Mouse (Mus musculus): ENCODE data around the gene Spi1. TPM values are rescaled to one million over a fixed set of nuclear protein-coding genes. Genes with fewer than 3 reads are reported as not detected.

Spi1 gene
- polyA plus RNA-seq, 1 experiment = 50.9 TPM

DNA sequence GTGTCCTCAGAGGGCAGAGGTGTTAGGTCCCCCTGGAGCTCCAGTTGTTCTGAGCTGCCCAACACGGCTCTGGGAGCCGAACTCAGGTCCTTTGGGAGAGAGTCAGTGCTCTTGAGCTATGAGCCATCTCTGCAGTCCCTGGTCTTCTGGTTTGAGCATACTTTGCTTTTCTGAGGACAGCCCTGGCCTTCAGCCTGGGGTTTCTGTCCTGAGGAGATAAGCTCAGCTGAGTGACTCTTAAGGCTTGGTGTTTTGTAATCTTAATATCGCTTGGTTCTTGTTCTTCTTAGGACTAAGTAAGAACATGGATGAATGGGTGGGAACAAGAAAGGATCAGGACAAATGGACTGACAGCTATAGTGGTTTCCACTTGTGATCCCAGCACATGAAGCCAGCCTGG, 26.0 kb downstream of the Spi1 start:
- TF ChIP-seq GATA1 (IDR thresholded peaks at IDR 0.05; ENCODE audit: low read length) = no peak

DNA sequence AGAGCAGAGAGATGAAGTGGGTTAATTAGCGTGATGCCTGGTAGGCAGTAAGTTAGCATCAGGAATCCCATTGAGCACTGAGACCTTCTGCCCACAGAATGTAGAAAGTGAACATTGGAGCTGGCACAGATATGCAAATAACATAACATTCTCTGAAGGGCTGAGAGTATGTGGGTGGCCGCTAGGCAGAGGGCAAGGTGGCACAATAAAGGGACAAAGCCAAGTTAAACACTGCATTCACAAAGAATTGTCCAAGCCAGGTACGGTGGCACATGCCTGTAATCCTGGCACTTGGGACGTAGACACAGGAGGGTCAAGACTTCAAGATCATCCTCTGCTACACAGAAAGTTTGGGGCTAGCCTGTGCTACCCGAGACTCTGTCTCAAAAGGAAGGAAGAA, 27.1 kb downstream of the Spi1 start:
- no peak for TF ChIP-seq GATA1 (IDR thresholded peaks at IDR 0.05; ENCODE audit: low read length)

DNA sequence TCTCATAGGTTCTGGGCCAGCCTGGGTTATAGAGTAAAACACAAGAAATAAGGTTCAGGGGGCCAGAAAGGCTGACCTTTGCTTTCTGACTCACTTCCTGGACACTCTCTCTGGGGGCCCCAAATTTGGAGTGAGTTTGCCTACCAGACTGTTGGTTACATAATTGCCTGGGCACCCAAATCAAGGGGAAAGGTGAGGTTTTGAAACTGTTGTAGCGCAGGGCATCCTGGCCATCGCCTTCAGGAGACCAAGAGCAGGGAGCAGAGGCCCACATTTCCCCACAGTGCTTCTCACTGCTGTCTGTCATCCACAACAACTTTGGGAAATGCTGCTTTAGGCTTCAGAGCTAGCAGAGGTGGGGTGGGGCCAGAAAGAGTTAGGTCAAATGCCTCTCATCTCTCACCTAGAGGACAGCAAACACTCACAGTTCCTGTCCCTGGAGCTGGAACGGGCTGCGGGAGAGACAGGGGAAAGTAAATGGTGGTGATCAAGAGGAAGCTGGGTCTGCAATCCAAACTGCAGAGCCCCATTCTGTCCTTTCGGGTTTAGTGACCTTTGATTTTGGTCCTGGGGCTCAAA, 27.7 kb downstream of the Spi1 start:
- TF ChIP-seq GATA1 (IDR thresholded peaks at IDR 0.05; ENCODE audit: low read length) = no peak

DNA sequence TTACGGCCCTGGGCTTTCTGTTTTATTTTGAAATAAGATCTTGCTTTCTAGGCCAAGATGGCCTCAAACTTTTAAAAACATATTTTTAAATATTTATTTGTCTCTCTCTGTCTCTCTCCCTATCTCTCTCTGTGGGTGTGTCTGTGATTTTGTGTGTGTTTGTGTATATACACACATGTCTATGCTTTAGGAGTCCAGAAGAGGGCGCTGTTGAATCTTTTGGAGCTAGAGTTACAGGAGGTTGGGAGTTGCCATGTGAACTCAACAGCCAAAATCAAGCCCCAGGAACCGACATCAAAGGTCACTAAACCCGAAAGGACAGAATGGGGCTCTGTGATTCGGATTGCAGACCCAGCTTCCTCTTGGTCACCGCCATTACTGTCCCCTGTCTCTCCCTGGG, 28.2 kb downstream of the Spi1 start:
- no peak for TF ChIP-seq GATA1 (IDR thresholded peaks at IDR 0.05; ENCODE audit: low read length)

DNA sequence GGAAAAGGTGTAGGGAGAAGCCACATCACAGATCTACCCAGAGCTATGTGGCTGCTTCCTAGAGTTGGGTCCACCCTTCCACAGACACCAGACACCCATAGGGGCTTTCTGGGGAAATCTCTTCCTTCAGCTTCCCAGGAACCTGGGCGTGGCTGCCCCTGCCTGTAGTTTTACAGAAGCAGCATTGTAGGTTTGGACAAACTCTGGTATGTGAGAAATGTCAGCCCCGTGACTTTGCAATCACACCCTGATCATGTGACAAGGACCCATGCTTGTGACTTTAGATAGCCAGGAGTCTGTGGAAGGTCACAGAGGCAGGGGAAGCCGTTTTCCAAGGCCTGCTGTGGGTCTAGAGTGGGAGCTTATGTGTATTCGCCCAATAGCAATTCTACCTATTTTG, 30.3 kb downstream of the Spi1 start:
- no peak for TF ChIP-seq GATA1 (IDR thresholded peaks at IDR 0.05; ENCODE audit: low read length)

DNA sequence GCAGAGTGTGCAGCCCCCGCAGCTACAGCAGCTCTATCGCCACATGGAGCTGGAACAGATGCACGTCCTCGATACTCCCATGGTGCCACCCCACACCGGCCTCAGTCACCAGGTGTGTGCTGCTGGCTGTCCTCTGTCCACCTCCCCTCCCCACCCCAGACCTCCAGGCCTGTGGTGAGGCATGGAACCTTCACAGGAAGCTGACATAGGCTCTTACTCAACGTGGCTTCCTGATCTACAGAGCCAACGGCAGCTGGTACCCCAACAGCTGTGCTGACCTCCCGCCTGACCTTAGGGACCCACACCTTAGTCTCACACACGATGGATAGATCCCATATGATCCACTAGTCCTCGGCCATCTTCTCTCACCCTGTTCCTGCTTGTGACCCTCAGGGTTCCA, 31.1 kb downstream of the Spi1 start:
- TF ChIP-seq GATA1 (IDR thresholded peaks at IDR 0.05; ENCODE audit: low read length) = no peak

DNA sequence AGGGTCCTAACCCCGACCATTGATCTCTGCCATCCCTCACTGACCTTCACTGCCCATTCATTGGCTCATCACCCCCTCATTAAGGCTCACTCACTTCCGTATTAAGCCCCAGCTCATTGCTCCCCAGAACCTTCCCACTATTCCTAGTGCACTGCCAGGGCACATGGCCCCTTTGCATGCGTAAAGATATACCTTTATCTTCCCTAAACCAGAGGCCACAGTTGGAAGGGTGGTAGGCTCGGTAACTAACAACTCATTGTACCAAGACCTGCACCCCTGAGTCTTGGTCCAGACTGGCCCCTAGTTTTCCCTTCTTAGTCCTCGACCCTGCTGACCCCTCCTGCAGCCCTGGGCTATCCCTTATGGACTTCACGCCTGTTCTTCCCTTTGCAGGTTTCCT, 31.7 kb downstream of the Spi1 start:
- TF ChIP-seq GATA1 (IDR thresholded peaks at IDR 0.05; ENCODE audit: low read length) = no peak

DNA sequence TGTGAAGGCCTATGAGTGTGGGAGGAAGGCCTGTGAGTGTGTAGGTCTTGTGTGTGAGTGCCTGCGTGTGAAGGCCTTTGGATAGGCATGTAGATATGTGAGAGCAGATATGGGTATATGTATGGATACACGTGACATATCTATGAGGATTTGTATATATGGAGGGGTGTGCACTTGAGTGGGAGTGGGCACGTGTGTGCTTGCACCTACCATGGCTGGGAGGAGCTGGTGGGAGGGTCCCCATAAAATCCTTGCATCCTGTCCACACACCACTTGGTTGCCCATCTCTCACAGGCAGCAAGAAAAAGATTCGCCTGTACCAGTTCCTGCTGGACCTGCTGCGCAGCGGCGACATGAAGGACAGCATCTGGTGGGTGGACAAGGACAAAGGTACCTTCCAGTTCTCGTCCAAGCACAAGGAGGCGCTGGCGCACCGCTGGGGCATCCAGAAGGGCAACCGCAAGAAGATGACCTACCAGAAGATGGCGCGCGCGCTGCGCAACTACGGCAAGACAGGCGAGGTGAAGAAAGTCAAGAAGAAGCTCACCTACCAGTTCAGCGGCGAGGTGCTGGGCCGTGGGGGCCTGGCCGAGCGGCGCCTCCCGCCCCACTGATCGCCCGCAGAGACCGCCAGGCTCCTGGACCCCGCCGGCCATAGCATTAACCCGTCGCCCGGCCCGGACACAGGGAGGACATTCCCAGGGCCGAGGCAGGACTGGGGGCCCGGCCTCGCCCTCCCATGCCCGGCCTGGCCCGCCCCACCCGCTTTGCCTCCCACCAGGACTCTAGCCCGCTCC, 32.8 kb downstream of the Spi1 start:
- TF ChIP-seq GATA1 (IDR thresholded peaks at IDR 0.05; ENCODE audit: low read length) = no peak

DNA sequence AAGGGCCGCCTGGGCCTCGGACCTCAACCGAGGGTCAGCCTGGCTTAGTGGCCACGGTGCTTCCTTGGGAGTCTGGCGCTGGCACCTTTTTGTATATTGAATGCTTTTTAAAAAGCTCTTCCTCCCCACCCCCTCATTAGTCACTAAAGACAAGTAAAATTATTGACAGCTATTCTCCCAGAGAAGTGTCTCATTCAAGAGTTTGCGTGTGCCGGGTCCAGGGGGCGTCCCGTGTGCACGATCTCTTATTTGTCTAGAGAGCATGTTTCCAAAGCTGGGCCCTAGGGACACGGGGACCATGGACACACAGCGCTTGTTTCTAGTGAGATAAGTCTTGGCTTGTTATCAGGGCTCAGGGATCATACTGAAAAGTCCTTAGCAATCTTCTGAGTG, 33.4 kb downstream of the Spi1 start:
- TF ChIP-seq GATA1 (IDR thresholded peaks at IDR 0.05; ENCODE audit: low read length) = no peak

DNA sequence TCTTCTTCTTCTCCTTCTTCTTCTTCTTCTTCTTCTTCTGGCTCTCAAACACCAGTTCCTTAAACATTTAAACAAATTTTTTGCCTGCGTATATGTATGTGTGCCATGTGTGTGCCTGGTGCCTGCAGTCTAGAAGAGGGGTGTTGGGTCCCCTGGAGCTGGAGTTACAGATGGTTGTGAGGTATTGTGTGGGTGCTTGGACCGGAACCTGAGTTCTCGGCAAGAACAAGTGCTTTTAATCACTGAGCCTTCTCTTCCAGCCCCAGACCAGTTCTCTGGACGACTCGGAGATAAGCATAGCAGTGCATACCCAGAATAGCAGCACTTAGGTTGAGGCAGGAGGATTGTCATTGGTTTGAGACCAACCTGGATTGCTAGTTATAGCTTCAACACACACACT, 34.7 kb downstream of the Spi1 start:
- no peak for TF ChIP-seq GATA1 (IDR thresholded peaks at IDR 0.05; ENCODE audit: low read length)

DNA sequence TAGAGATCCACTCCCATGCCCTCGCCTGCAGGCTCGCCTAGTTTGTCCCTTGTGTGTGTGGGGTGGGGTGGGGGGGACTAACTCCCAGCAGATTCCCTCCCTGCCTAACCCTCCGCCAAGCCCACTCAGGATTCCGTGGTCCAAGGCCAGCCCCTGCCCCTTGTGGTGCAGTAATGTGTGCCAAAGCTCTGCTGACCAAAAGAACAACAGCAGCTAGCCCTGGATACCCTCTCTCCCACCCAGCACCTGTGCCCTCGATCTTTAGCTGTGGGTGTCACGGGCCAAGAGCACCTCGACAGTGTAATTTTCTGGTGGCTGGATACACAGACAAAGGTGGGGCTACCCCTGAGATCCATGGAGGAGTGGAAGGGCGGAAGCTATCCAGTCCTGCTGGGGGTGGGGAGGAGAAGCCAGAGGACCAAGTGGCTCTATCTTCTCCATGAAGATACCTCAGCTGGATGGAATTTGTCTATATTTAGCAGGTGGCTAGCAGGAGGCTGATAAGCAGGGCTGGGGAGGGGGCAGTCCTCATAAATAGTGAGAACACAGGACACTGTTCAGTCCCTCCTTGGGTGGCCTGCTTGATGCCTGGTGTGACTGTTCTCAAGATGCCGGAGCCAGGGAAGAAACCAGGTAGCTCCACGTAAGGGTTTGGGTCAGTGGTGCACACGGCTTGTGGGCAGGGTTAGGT, 35.5 kb downstream of the Spi1 start, which contains the start of gene Mybpc3:
TSS of gene Mybpc3 (plus strand) at position 560 of the 691 bp plus-strand sequence.
- TF ChIP-seq GATA1 (IDR thresholded peaks at IDR 0.05; ENCODE audit: low read length) = no peak

DNA sequence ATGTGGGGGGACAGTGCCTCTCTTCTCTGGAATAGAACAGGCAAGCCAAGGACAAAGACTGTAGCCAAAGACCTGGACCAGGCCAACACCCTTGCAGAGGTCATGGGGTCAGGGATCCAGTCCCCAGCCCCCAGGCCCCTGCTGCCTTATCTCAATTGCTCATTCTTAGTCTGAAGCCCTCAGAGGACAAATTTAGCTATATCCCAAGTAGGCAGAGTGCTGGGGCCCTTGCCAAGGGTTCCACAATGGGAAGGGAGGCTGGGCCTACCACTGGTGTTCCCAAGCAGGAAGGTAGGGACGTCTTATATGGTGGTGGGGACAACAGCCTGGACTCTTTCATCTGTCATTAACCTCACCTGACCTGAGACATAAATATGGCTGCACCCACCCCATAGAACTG, 36.5 kb downstream of the Spi1 start:
- TF ChIP-seq GATA1 (IDR thresholded peaks at IDR 0.05; ENCODE audit: low read length) = no peak

DNA sequence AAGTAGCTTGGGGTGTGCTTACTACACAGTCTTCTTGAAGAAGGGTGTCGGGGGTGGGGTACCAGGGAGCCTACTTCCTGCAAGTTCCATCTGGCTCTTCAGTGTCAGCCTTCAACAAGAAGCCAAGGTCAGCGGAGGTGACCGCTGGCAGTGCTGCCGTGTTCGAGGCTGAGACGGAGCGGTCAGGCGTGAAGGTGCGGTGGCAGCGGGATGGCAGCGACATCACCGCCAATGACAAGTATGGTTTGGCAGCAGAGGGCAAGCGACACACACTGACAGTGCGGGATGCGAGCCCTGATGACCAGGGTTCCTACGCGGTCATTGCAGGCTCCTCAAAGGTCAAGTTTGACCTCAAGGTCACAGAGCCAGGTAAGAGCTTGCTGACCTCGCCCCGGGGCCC, 36.9 kb downstream of the Spi1 start:
- no peak for TF ChIP-seq GATA1 (IDR thresholded peaks at IDR 0.05; ENCODE audit: low read length)

DNA sequence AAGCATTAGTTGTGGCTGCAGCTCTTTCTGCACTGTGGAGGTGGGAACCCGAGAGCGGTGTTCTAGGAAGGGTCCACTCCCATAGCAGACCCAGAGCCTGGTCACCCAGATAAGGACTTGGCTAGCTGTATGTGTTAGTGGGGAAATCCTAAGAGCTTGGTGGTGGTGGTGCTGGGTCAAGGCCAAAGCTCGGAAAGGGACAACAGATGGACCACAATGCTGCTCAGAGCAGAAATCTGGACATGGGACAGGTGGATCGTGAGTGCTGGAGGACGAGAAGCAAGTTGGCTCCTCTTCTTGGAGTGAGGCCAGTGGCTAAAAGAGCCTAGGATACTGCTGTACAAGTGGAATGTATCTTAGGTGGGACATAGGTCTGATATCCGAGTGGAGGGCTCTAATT, 37.4 kb downstream of the Spi1 start:
- TF ChIP-seq GATA1 (IDR thresholded peaks at IDR 0.05; ENCODE audit: low read length) = no peak

DNA sequence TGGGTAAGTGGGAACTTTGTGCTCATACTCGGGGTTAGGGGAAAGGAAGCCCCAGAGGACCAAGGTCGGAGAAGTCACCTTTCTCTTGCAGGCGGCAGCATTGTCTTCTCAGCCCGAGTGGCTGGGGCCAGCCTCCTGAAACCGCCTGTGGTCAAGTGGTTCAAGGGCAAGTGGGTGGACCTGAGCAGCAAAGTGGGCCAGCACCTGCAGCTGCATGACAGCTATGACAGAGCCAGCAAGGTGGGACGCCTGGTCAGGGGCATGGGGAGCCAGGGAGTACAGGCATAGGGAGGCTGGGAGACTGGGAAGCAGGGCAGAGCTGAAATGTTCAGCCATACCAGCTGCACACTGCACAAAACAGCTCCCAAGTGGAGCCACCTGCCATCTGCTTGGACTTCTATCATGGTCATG, 38.1 kb downstream of the Spi1 start:
- no peak for TF ChIP-seq GATA1 (IDR thresholded peaks at IDR 0.05; ENCODE audit: low read length)

DNA sequence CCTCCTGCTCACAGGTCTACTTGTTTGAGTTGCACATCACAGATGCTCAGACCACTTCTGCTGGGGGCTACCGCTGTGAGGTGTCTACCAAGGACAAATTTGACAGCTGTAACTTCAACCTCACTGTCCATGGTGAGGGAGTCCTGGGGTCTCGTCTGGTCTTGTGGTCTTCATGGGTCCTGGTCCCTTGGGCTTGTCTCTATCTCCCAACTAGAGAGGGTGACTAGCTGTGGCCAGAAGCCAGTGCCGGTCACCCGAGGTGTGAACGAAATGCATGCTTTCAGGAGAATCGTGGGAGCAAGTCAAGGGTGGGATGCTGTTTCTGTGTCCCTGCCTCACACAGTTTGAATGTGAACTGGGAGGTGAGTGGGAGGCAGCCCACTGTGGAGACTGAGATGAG, 38.8 kb downstream of the Spi1 start:
- no peak for TF ChIP-seq GATA1 (IDR thresholded peaks at IDR 0.05; ENCODE audit: low read length)

DNA sequence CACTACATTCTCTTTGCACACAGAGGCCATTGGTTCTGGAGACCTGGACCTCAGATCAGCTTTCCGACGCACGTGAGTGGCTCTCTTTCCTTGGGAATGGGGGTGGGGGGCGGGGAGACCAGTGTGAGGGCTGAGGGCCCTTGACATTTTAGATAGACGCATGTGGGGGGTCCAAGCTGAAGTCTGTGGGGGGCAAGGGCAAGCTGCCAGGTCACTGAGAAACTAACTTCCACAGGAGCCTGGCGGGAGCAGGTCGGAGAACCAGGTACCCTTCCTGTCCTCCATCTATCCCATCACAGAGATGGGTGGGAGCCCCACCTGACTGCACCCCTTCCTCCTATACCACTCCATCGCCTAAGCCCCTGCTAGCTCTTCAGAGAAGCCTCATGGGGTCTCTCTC, 39.3 kb downstream of the Spi1 start:
- no peak for TF ChIP-seq GATA1 (IDR thresholded peaks at IDR 0.05; ENCODE audit: low read length)

All from G1E-ER4 (cell line).